Mouse (Mus musculus) ES-E14 (cell line): ENCODE data around the gene Eif2d.

ENCODE experiments used
- CHD2 ChIP-seq: IDR thresholded peaks from 2 replicates; pipeline ENCODE4 v1.6.1; 2014; ENCODE audit warnings: mild to moderate bottlenecking, low read depth, low read length, inconsistent platforms
- HCFC1 ChIP-seq: IDR thresholded peaks from 2 replicates; pipeline ENCODE4 v1.6.1; 2012; ENCODE audit warnings: low read length, inconsistent platforms, borderline replicate concordance; ENCODE audit not compliant: insufficient read depth
- MAFK ChIP-seq: IDR thresholded peaks from 2 replicates; pipeline ENCODE4 v1.6.1; 2014; ENCODE audit warnings: mild to moderate bottlenecking, low read depth, low read length, inconsistent platforms; ENCODE audit not compliant: insufficient read depth
- ZNF384 ChIP-seq: IDR thresholded peaks from 2 replicates; pipeline ENCODE4 v1.6.1; 2012; ENCODE audit warnings: low read depth, low read length, inconsistent platforms

DNA sequence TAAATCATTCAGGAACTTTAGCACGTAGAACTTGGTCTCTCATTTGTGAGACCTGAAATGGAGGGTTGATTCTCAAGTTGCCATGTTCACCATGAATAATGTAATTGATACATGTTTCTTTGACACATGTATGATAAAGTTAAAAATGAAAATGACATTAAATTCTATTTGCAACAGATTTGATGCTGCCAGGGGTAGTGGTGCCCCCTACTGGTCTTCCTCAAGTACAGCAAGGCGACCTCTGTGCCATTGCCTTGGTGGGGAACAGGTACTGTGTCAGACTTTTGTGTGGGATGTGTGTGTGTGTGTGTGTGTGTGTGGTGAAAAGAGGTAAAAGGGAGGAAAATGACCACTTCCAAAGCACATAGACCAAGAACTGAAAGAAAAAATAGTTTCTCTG, 2.5 kb downstream of the Eif2d start:
- TF ChIP-seq CHD2 (no peak), ZNF384 (no peak), MAFK (no peak), HCFC1 (no peak)
